7 mouse cellular contexts compared by ENCODE assay signal in genomic region chr11:3650141-3650540, GRCm38 (mm10). TPM values are rescaled to one million over a fixed set of nuclear protein-coding genes. Genes with fewer than 3 reads are reported as not detected.
DNase-seq lines count a peak whose midpoint lies in the region; ATAC-seq lines count a peak whose summit lies in the region.

No protein-coding gene starts in this region.

- H3K4me3 ChIP-seq in lung, embryonic 15.5 days, result peak overlapping the region; percentile 92
- peak overlapping the region; percentile 97 for H3K4me3 ChIP-seq in forebrain, embryonic 13.5 days
- H3K4me3 ChIP-seq in limb, embryonic 15.5 days, result peak overlapping the region; percentile 91
- peak overlapping the region; percentile 84 for H3K4me3 ChIP-seq in stomach, embryonic 15.5 days (replicated peaks)

- no peak for DNase-seq in lung, postnatal 25 days (ENCODE audit: low spot score)
- no peak for DNase-seq in thymus, postnatal 25 days
- DNase-seq in right cerebral cortex, adult 2 months (ENCODE audit: low spot score in 2 of 2), result no peak

- ATAC-seq in lung, embryonic 15.5 days (ENCODE audit: borderline replicate concordance, extremely low read depth, low FRiP score, low TSS enrichment), result no peak
- ATAC-seq in forebrain, embryonic 13.5 days, result no peak
- no peak for ATAC-seq in limb, embryonic 15.5 days (ENCODE audit: insufficient number of reproducible peaks, low FRiP score, low TSS enrichment, low read depth)
- no peak for ATAC-seq in stomach, embryonic 15.5 days (ENCODE audit: insufficient read depth, low FRiP score, low read depth)

- 92% methylated on average over 6 of the region's 6 CpGs for WGBS in lung, embryonic 15.5 days
- WGBS in forebrain, embryonic 13.5 days, result 97% methylated on average over 6 of the region's 6 CpGs
- 92% methylated on average over 6 of the region's 6 CpGs for WGBS in limb, embryonic 15.5 days
- WGBS in stomach, embryonic 15.5 days, result 92% methylated on average over 6 of the region's 6 CpGs

- no peak overlapping the region; the same call in 1 of the 2 replicates for H3K9ac ChIP-seq in lung, embryonic 15.5 days
- no peak overlapping the region for H3K9ac ChIP-seq in forebrain, embryonic 13.5 days
- no peak overlapping the region for H3K9ac ChIP-seq in limb, embryonic 15.5 days
- no peak overlapping the region for H3K9ac ChIP-seq in stomach, embryonic 15.5 days

- H3K4me1 ChIP-seq in lung, embryonic 15.5 days, result peaks cover 20% of the 10 kb centered on the region
- H3K4me1 ChIP-seq in forebrain, embryonic 13.5 days, result peaks cover 29% of the 10 kb centered on the region
- H3K4me1 ChIP-seq in limb, embryonic 15.5 days, result peaks cover 10% of the 10 kb centered on the region
- H3K4me1 ChIP-seq in stomach, embryonic 15.5 days, result peaks cover 7% of the 10 kb centered on the region; the same call in 1 of the 2 replicates

- H3K9me3 ChIP-seq in lung, embryonic 15.5 days, result no peaks in the 10 kb centered on the region
- H3K9me3 ChIP-seq in forebrain, embryonic 13.5 days (replicated peaks), result peaks cover 10% of the 10 kb centered on the region
- H3K9me3 ChIP-seq in limb, embryonic 15.5 days, result 0 out of 2 replicates have a peak, but pooled peaks cover under 1% of the 10 kb centered on the region
- H3K9me3 ChIP-seq in stomach, embryonic 15.5 days, result no peaks in the 10 kb centered on the region

- H3K27me3 ChIP-seq in lung, embryonic 15.5 days, result no peaks in the 10 kb centered on the region
- no peaks in the 10 kb centered on the region for H3K27me3 ChIP-seq in forebrain, embryonic 13.5 days
- no peaks in the 10 kb centered on the region for H3K27me3 ChIP-seq in limb, embryonic 15.5 days
- no peaks in the 10 kb centered on the region for H3K27me3 ChIP-seq in stomach, embryonic 15.5 days (replicated peaks)

- H3K27ac ChIP-seq in lung, embryonic 15.5 days, result no peak overlapping the region
- no peak overlapping the region for H3K27ac ChIP-seq in forebrain, embryonic 13.5 days
- H3K27ac ChIP-seq in limb, embryonic 15.5 days, result no peak overlapping the region
- no peak overlapping the region for H3K27ac ChIP-seq in stomach, embryonic 15.5 days

- H3K4me2 ChIP-seq in lung, embryonic 15.5 days, result peak overlapping the region; percentile 78
- H3K4me2 ChIP-seq in forebrain, embryonic 13.5 days, result peak overlapping the region; percentile 78
- peak overlapping the region; percentile 76; the same call in 1 of the 2 replicates for H3K4me2 ChIP-seq in limb, embryonic 15.5 days
- H3K4me2 ChIP-seq in stomach, embryonic 15.5 days, result peak overlapping the region; percentile 87

- peaks cover 22% of the 10 kb centered on the region for H3K36me3 ChIP-seq in lung, embryonic 15.5 days
- peaks cover 42% of the 10 kb centered on the region for H3K36me3 ChIP-seq in forebrain, embryonic 13.5 days (ENCODE audit: poor library complexity, severe bottlenecking)
- H3K36me3 ChIP-seq in limb, embryonic 15.5 days, result peaks cover 29% of the 10 kb centered on the region
- peaks cover 13% of the 10 kb centered on the region for H3K36me3 ChIP-seq in stomach, embryonic 15.5 days

RNA-seq across cellular contexts. Expression of gene Morc2a, which starts 1.1 kb away (rescaled TPM):
- polyA plus RNA-seq in lung, embryonic 15.5 days (2015; fragmentation: Nextera tagmentation; extraction: Ambion mirVana), result 28.0 and 28.1 TPM in 2 replicates
- polyA plus RNA-seq in forebrain, embryonic 13.5 days (2015; fragmentation: Nextera tagmentation; extraction: Ambion mirVana), result 35.2 and 43.1 TPM in 2 replicates
- 23.5 and 26.0 TPM in 2 replicates for polyA plus RNA-seq in limb, embryonic 15.5 days (2015; fragmentation: Nextera tagmentation; extraction: Ambion mirVana)
- 23.4 and 25.8 TPM in 2 replicates for polyA plus RNA-seq in stomach, embryonic 15.5 days (2015; fragmentation: Nextera tagmentation; extraction: Ambion mirVana)
